Mouse (Mus musculus): ENCODE results near the gene Lypd3. TPM values are rescaled to one million over a fixed set of nuclear protein-coding genes. Genes with fewer than 3 reads are reported as not detected.

The Lypd3 gene
- polyA plus RNA-seq, 1 experiment from 2014 or later = 42.2 TPM

- Histone ChIP-seq H3K36me3 (no peaks in the 10 kb centered on the region), H3K9ac (no peak overlapping the region), H3K4me3 (replicated peaks) (no peak overlapping the region), H3K27ac (no peak overlapping the region), H3K4me2 (no peak overlapping the region), H3K9me3 (no peaks in the 10 kb centered on the region), H3K27me3 (replicated peaks) (peaks cover 22% of the 10 kb centered on the region), H3K4me1 (no peaks in the 10 kb centered on the region)
- ATAC-seq (ENCODE audit: insufficient read depth, low FRiP score, low read depth) = no peak
- 11% methylated on average over 9 of the region's 9 CpGs for WGBS
Observed at GRCm38 (mm10) chr7:24642491-24642890, 6.1 kb downstream of the Lypd3 start.

- Histone ChIP-seq H3K36me3 (no peaks in the 10 kb centered on the region), H3K4me2 (no peak overlapping the region), H3K9ac (no peak overlapping the region), H3K27me3 (replicated peaks) (peaks cover 12% of the 10 kb centered on the region), H3K9me3 (no peaks in the 10 kb centered on the region), H3K27ac (no peak overlapping the region), H3K4me3 (replicated peaks) (no peak overlapping the region), H3K4me1 (no peaks in the 10 kb centered on the region)
- no peak for ATAC-seq (ENCODE audit: insufficient read depth, low FRiP score, low read depth)
- 81% methylated on average over 6 of the region's 6 CpGs for WGBS
Observed at GRCm38 (mm10) chr7:24644492-24644891, 8.1 kb downstream of the Lypd3 start.

- no peaks in the 10 kb centered on the region for H3K36me3 ChIP-seq
- H3K4me1 ChIP-seq = no peaks in the 10 kb centered on the region
- H3K4me2 ChIP-seq = no peak overlapping the region
- no peak overlapping the region for H3K4me3 ChIP-seq (replicated peaks)
- H3K27me3 ChIP-seq (replicated peaks) = peaks cover 7% of the 10 kb centered on the region
- no peaks in the 10 kb centered on the region for H3K9me3 ChIP-seq
- ATAC-seq (ENCODE audit: insufficient read depth, low FRiP score, low read depth) = no peak
- no peak overlapping the region for H3K9ac ChIP-seq
- 67% methylated on average over 7 of the region's 7 CpGs for WGBS
- H3K27ac ChIP-seq = no peak overlapping the region
Observed at GRCm38 (mm10) chr7:24644996-24645395, 8.6 kb downstream of the Lypd3 start.

- Histone ChIP-seq H3K4me1 (no peaks in the 10 kb centered on the region), H3K4me3 (replicated peaks) (no peak overlapping the region), H3K9me3 (no peaks in the 10 kb centered on the region), H3K36me3 (no peaks in the 10 kb centered on the region), H3K9ac (no peak overlapping the region), H3K27ac (no peak overlapping the region), H3K27me3 (replicated peaks) (no peaks in the 10 kb centered on the region), H3K4me2 (no peak overlapping the region)
- 63% methylated on average over 7 of the region's 7 CpGs for WGBS
- no peak for ATAC-seq (ENCODE audit: insufficient read depth, low FRiP score, low read depth)
Observed at GRCm38 (mm10) chr7:24646486-24646885, 10.1 kb downstream of the Lypd3 start.

GRCm38 (mm10) chr7:24653681-24654080, 17.3 kb downstream of the Lypd3 start:
- Histone ChIP-seq H3K27me3 (replicated peaks) (no peaks in the 10 kb centered on the region), H3K36me3 (no peaks in the 10 kb centered on the region), H3K9me3 (no peaks in the 10 kb centered on the region), H3K4me1 (no peaks in the 10 kb centered on the region), H3K4me2 (no peak overlapping the region), H3K9ac (no peak overlapping the region), H3K27ac (no peak overlapping the region), H3K4me3 (replicated peaks) (no peak overlapping the region)
- WGBS = 21% methylated on average over 7 of the region's 7 CpGs
- ATAC-seq (ENCODE audit: insufficient read depth, low FRiP score, low read depth) = no peak

- Histone ChIP-seq H3K27me3 (replicated peaks) (no peaks in the 10 kb centered on the region), H3K27ac (no peak overlapping the region), H3K9me3 (no peaks in the 10 kb centered on the region), H3K36me3 (no peaks in the 10 kb centered on the region), H3K4me3 (replicated peaks) (no peak overlapping the region), H3K4me1 (no peaks in the 10 kb centered on the region), H3K4me2 (no peak overlapping the region), H3K9ac (no peak overlapping the region)
- no peak for ATAC-seq (ENCODE audit: insufficient read depth, low FRiP score, low read depth)
- 40% methylated on average over 12 of the region's 12 CpGs for WGBS
Observed at GRCm38 (mm10) chr7:24659737-24660357, 23.5 kb downstream of the Lypd3 start.

- Histone ChIP-seq H3K36me3 (no peaks in the 10 kb centered on the region), H3K27me3 (replicated peaks) (no peaks in the 10 kb centered on the region), H3K9ac (no peak overlapping the region), H3K4me1 (no peaks in the 10 kb centered on the region), H3K27ac (no peak overlapping the region), H3K9me3 (no peaks in the 10 kb centered on the region), H3K4me2 (no peak overlapping the region), H3K4me3 (replicated peaks) (no peak overlapping the region)
- no peak for ATAC-seq (ENCODE audit: insufficient read depth, low FRiP score, low read depth)
- 57% methylated on average over 17 of the region's 17 CpGs for WGBS
Observed at GRCm38 (mm10) chr7:24661118-24661904, 25.0 kb downstream of the Lypd3 start.

GRCm38 (mm10) chr7:24662575-24662974, 26.2 kb downstream of the Lypd3 start:
- ATAC-seq (ENCODE audit: insufficient read depth, low FRiP score, low read depth) = peak; percentile 19; the same call in 1 of the 2 replicates
- 13% methylated on average over 8 of the region's 8 CpGs for WGBS
- Histone ChIP-seq H3K9ac (no peak overlapping the region), H3K4me3 (replicated peaks) (no peak overlapping the region), H3K9me3 (no peaks in the 10 kb centered on the region), H3K27ac (no peak overlapping the region), H3K4me1 (no peaks in the 10 kb centered on the region), H3K36me3 (no peaks in the 10 kb centered on the region), H3K4me2 (no peak overlapping the region), H3K27me3 (replicated peaks) (no peaks in the 10 kb centered on the region)

- Histone ChIP-seq H3K4me2 (no peak overlapping the region), H3K9ac (no peak overlapping the region), H3K4me3 (replicated peaks) (no peak overlapping the region), H3K27me3 (replicated peaks) (no peaks in the 10 kb centered on the region), H3K27ac (no peak overlapping the region), H3K9me3 (no peaks in the 10 kb centered on the region), H3K36me3 (no peaks in the 10 kb centered on the region), H3K4me1 (no peaks in the 10 kb centered on the region)
- 34% methylated on average over 8 of the region's 8 CpGs for WGBS
- no peak for ATAC-seq (ENCODE audit: insufficient read depth, low FRiP score, low read depth)
Observed at GRCm38 (mm10) chr7:24664301-24664700, 28.0 kb downstream of the Lypd3 start.

- H3K27ac ChIP-seq = no peak overlapping the region
Observed at GRCm38 (mm10) chr7:24664959-24665358, 28.6 kb downstream of the Lypd3 start.

GRCm38 (mm10) chr7:24671944-24672439, 35.6 kb downstream of the Lypd3 start:
- Histone ChIP-seq H3K9ac (no peak overlapping the region), H3K27me3 (replicated peaks) (no peaks in the 10 kb centered on the region), H3K36me3 (no peaks in the 10 kb centered on the region), H3K27ac (no peak overlapping the region), H3K9me3 (no peaks in the 10 kb centered on the region), H3K4me1 (no peaks in the 10 kb centered on the region), H3K4me3 (replicated peaks) (no peak overlapping the region), H3K4me2 (no peak overlapping the region)
- no peak for ATAC-seq (ENCODE audit: insufficient read depth, low FRiP score, low read depth)
- 92% methylated on average over 23 of the region's 23 CpGs for WGBS

More at GRCm38 (mm10) chr7:24664959-24665358, 28.6 kb downstream of the Lypd3 start:
- no peak overlapping the region for H3K4me3 ChIP-seq (replicated peaks)
- no peak for ATAC-seq (ENCODE audit: insufficient read depth, low FRiP score, low read depth)
- no peaks in the 10 kb centered on the region for H3K27me3 ChIP-seq (replicated peaks)
- H3K4me1 ChIP-seq = no peaks in the 10 kb centered on the region
- no peak overlapping the region for H3K4me2 ChIP-seq
- WGBS = 79% methylated on average over 9 of the region's 9 CpGs
- H3K36me3 ChIP-seq = no peaks in the 10 kb centered on the region
- H3K9ac ChIP-seq = no peak overlapping the region
- H3K9me3 ChIP-seq = no peaks in the 10 kb centered on the region

- no peak for ATAC-seq (ENCODE audit: insufficient read depth, low FRiP score, low read depth)
- Histone ChIP-seq H3K36me3 (no peaks in the 10 kb centered on the region), H3K9ac (no peak within 1 kb of the TSS), H3K4me2 (no peak within 1 kb of the TSS), H3K27me3 (replicated peaks) (no peaks in the 10 kb centered on the region), H3K4me1 (no peaks in the 10 kb centered on the region), H3K9me3 (no peaks in the 10 kb centered on the region), H3K27ac (no peak within 1 kb of the TSS), H3K4me3 (replicated peaks) (no peak within 1 kb of the TSS)
- WGBS = 87% methylated on average over 9 of the region's 9 CpGs
Observed at GRCm38 (mm10) chr7:24676575-24676974, 40.2 kb downstream of the Lypd3 start, which contains the start of gene Tex101. Gene Tex101 (minus strand): TSS chr7:24676675.
